20 mouse cellular contexts compared by ENCODE assay signal in genomic region chr3:146414555-146414954, GRCm38 (mm10). TPM values are rescaled to one million over a fixed set of nuclear protein-coding genes. Genes with fewer than 3 reads are reported as not detected.
DNase-seq lines count a peak whose midpoint lies in the region; ATAC-seq and TF ChIP-seq lines count a peak whose summit lies in the region.
"Had no signal": no experiment of that assay in that cellular context is flagged by ENCODE, and none has a peak within 500 bp of the region (broad histone marks: within the 10 kb centered on the region; RNA-seq: fewer than 3 reads in every experiment).

No protein-coding gene starts in this region.

- peaks cover 19% of the 10 kb centered on the region for H3K4me1 ChIP-seq in heart, embryonic 11.5 days (ENCODE audit: control insufficient read depth, insufficient read depth, low read length)
- H3K4me1 ChIP-seq in kidney, embryonic 14.5 days (ENCODE audit: control insufficient read depth, insufficient read depth, low read length): no peaks in the 10 kb centered on the region
- H3K4me1 ChIP-seq in intestine, postnatal 0 days (replicated peaks; ENCODE audit: control insufficient read depth, insufficient read depth, low read length): peaks cover 9% of the 10 kb centered on the region; the same call in 1 of the 2 replicates
- H3K4me1 ChIP-seq in kidney, postnatal 0 days (replicated peaks; ENCODE audit: insufficient read depth, low read length): no peaks in the 10 kb centered on the region
- H3K4me1 ChIP-seq in lung, adult 2 months (ENCODE audit: control insufficient read depth, insufficient read depth, low read length): peaks cover 4% of the 10 kb centered on the region; the same call in 1 of the 2 replicates
- H3K4me1 ChIP-seq: neural tube, embryonic 12.5 days had no signal

- no peak for TF ChIP-seq POLR2A in lung, adult 2 months (IDR thresholded peaks at IDR 0.05; ENCODE audit: borderline replicate concordance, extremely low read depth, low read depth, low read length)

- H3K27ac ChIP-seq in heart, embryonic 11.5 days (ENCODE audit: low read depth, low read length): 0 out of 2 replicates have a peak overlapping the region, but pooled peaks have one; percentile 1
- H3K27ac ChIP-seq in kidney, embryonic 14.5 days (ENCODE audit: low read depth, low read length): no peak overlapping the region
- H3K27ac ChIP-seq in intestine, postnatal 0 days (ENCODE audit: low read depth, low read length): peak overlapping the region; percentile 57; the same call in 1 of the 2 replicates
- H3K27ac ChIP-seq in kidney, postnatal 0 days: peak overlapping the region; percentile 31; the same call in 1 of the 2 replicates
- H3K27ac ChIP-seq: limb, embryonic 13.5 days; liver, embryonic 14.5 days; lung, embryonic 15.5 days; neural tube, embryonic 12.5 days had no signal

- ATAC-seq in heart, embryonic 11.5 days (replicated peaks; ENCODE audit: insufficient number of reproducible peaks, low FRiP score, low TSS enrichment): no peak
- no peak for ATAC-seq in kidney, embryonic 14.5 days (ENCODE audit: low FRiP score, low TSS enrichment)
- ATAC-seq in intestine, postnatal 0 days: 0 out of 2 replicates have a peak, but pooled peaks have one; percentile 16
- ATAC-seq in kidney, postnatal 0 days (replicated peaks; ENCODE audit: low FRiP score, low read depth): peak; percentile 58
- ATAC-seq: forebrain, embryonic 14.5 days had no signal

- DNase-seq in heart, postnatal 4 days: no peak
- DNase-seq in kidney, adult 8-10 months: peak; percentile 50 to 55
- DNase-seq in kidney, postnatal 0 days (ENCODE audit: low spot score): no peak
- no peak for DNase-seq in testis, postnatal 10 days (ENCODE audit: low spot score)
- DNase-seq in lung, adult 2 months: no peak
- DNase-seq: adrenal gland, postnatal 14 days; layer of hippocampus, postnatal 36 days; lung, postnatal 36 days; midbrain, embryonic 14.5 days; right cerebral cortex, postnatal 25 days; thymus, postnatal 14 days had no signal

- H3K9ac ChIP-seq in heart, embryonic 11.5 days (ENCODE audit: low read depth, low read length): peak overlapping the region; percentile 34; the same call in 1 of the 2 replicates
- H3K9ac ChIP-seq in kidney, embryonic 14.5 days (ENCODE audit: low read depth, low read length): no peak overlapping the region
- H3K9ac ChIP-seq in intestine, postnatal 0 days (ENCODE audit: low read depth, low read length): no peak overlapping the region
- H3K9ac ChIP-seq in kidney, postnatal 0 days (ENCODE audit: low read depth, low read length): no peak overlapping the region
- H3K9ac ChIP-seq: limb, embryonic 13.5 days; liver, embryonic 14.5 days; lung, embryonic 15.5 days; neural tube, embryonic 12.5 days had no signal

- 88% methylated on average over 12 of the region's 12 CpGs for WGBS in heart, embryonic 11.5 days (ENCODE audit: insufficient replicate concordance)
- WGBS in kidney, embryonic 14.5 days: 91% methylated on average over 12 of the region's 12 CpGs
- 74% methylated on average over 12 of the region's 12 CpGs for WGBS in intestine, postnatal 0 days
- WGBS in kidney, postnatal 0 days: 81% methylated on average over 12 of the region's 12 CpGs
- WGBS in lung, adult 2 months: 92% methylated on average over 12 of the region's 12 CpGs

- TF ChIP-seq CTCF in intestine, postnatal 0 days (IDR thresholded peaks at IDR 0.05; ENCODE audit: low read depth): no peak
- TF ChIP-seq CTCF in kidney, postnatal 0 days (IDR thresholded peaks at IDR 0.05; ENCODE audit: low read depth): no peak
- no peak for TF ChIP-seq CTCF in lung, adult 2 months (IDR thresholded peaks at IDR 0.05; ENCODE audit: insufficient read depth, low read length)

- no peak overlapping the region for H3K4me3 ChIP-seq in heart, embryonic 11.5 days (ENCODE audit: low read depth, low read length)
- H3K4me3 ChIP-seq in kidney, embryonic 14.5 days (ENCODE audit: low read length): no peak overlapping the region
- no peak overlapping the region for H3K4me3 ChIP-seq in intestine, postnatal 0 days (ENCODE audit: low read depth, low read length)
- H3K4me3 ChIP-seq in kidney, postnatal 0 days (replicated peaks; ENCODE audit: low read depth, low read length): no peak overlapping the region
- H3K4me3 ChIP-seq in lung, adult 2 months (replicated peaks; ENCODE audit: extremely low read depth, low read depth, low read length): no peak overlapping the region
- H3K4me3 ChIP-seq: limb, embryonic 13.5 days; lung, embryonic 15.5 days; megakaryocyte, embryonic 14.5 days; neural tube, embryonic 12.5 days had no signal

- no peaks in the 10 kb centered on the region for H3K27me3 ChIP-seq in heart, embryonic 11.5 days (ENCODE audit: control insufficient read depth, insufficient read depth, low read length)
- H3K27me3 ChIP-seq in kidney, embryonic 14.5 days (ENCODE audit: control insufficient read depth, insufficient read depth, low read length): no peaks in the 10 kb centered on the region
- no peaks in the 10 kb centered on the region for H3K27me3 ChIP-seq in intestine, postnatal 0 days (replicated peaks; ENCODE audit: control insufficient read depth, insufficient read depth, low read length)
- H3K27me3 ChIP-seq in kidney, postnatal 0 days (ENCODE audit: insufficient read depth, low read length): no peaks in the 10 kb centered on the region
- H3K27me3 ChIP-seq: limb, embryonic 13.5 days; lung, embryonic 15.5 days; megakaryocyte, embryonic 14.5 days; neural tube, embryonic 12.5 days had no signal

- no peaks in the 10 kb centered on the region for H3K9me3 ChIP-seq in heart, embryonic 11.5 days (replicated peaks; ENCODE audit: control insufficient read depth, low read length)
- no peaks in the 10 kb centered on the region for H3K9me3 ChIP-seq in kidney, embryonic 14.5 days (ENCODE audit: control insufficient read depth, low read length)
- H3K9me3 ChIP-seq in intestine, postnatal 0 days (ENCODE audit: control insufficient read depth): no peaks in the 10 kb centered on the region
- H3K9me3 ChIP-seq in kidney, postnatal 0 days (replicated peaks; ENCODE audit: low read length): no peaks in the 10 kb centered on the region
- H3K9me3 ChIP-seq: limb, embryonic 13.5 days; lung, embryonic 15.5 days; neural tube, embryonic 12.5 days had no signal

- H3K36me3 ChIP-seq in heart, embryonic 11.5 days (ENCODE audit: control insufficient read depth, insufficient read depth, low read length): no peaks in the 10 kb centered on the region
- H3K36me3 ChIP-seq in kidney, embryonic 14.5 days (ENCODE audit: control insufficient read depth, insufficient read depth, low read length): peaks cover 16% of the 10 kb centered on the region; the same call in 1 of the 2 replicates
- peaks cover 17% of the 10 kb centered on the region; the same call in 1 of the 2 replicates for H3K36me3 ChIP-seq in intestine, postnatal 0 days (ENCODE audit: control insufficient read depth, insufficient read depth)
- 0 out of 2 replicates have a peak, but pooled peaks cover 9% of the 10 kb centered on the region for H3K36me3 ChIP-seq in kidney, postnatal 0 days (ENCODE audit: insufficient read depth, low read length)

- H3K4me2 ChIP-seq in heart, embryonic 11.5 days: no peak overlapping the region
- H3K4me2 ChIP-seq in kidney, embryonic 14.5 days (replicated peaks; ENCODE audit: low read depth, low read length): no peak overlapping the region
- H3K4me2 ChIP-seq in intestine, postnatal 0 days (replicated peaks; ENCODE audit: low read depth): 0 out of 2 replicates have a peak overlapping the region, but pooled peaks have one; percentile 9
- no peak overlapping the region for H3K4me2 ChIP-seq in kidney, postnatal 0 days (ENCODE audit: low read length)
- H3K4me2 ChIP-seq: limb, embryonic 13.5 days; lung, embryonic 15.5 days; neural tube, embryonic 12.5 days had no signal

RNA-seq across cellular contexts. Expression of gene Ssx2ip, which starts 10.1 kb away (rescaled TPM):
- polyA plus RNA-seq in heart, embryonic 11.5 days (2014; fragmentation: Nextera tagmentation; extraction: Ambion mirVana): 29.7 and 32.1 TPM in 2 replicates
- total RNA-seq in heart, postnatal 4 days (2021): 10 to 100 TPM; 18.6 to 21.0 TPM
- 14.7 and 25.8 TPM in 2 replicates for polyA plus RNA-seq in kidney, embryonic 14.5 days (2014; fragmentation: Nextera tagmentation; extraction: Ambion mirVana)
- polyA plus RNA-seq in intestine, postnatal 0 days (2015; fragmentation: Nextera tagmentation; extraction: Ambion mirVana): 31.1 TPM in 2 replicates
- 20.0 and 20.5 TPM in 2 replicates for polyA plus RNA-seq in kidney, postnatal 0 days (2015; fragmentation: Nextera tagmentation; extraction: Ambion mirVana)
- 5.9 and 7.2 TPM in 2 replicates for polyA plus RNA-seq in lung, adult 2 months (2012; rRNA removed)

RNA-seq across cellular contexts. Expression of gene Ctbs, which starts 35.0 kb away (rescaled TPM):
- polyA plus RNA-seq in heart, embryonic 11.5 days (2014; fragmentation: Nextera tagmentation; extraction: Ambion mirVana): 10.8 and 12.5 TPM in 2 replicates
- total RNA-seq in heart, postnatal 4 days (2021): 1 to 10 TPM; 5.5 to 5.7 TPM
- polyA plus RNA-seq in kidney, embryonic 14.5 days (2014; fragmentation: Nextera tagmentation; extraction: Ambion mirVana): 8.9 and 12.9 TPM in 2 replicates
- polyA plus RNA-seq in intestine, postnatal 0 days (2015; fragmentation: Nextera tagmentation; extraction: Ambion mirVana): 8.1 and 8.3 TPM in 2 replicates
- 17.8 and 19.0 TPM in 2 replicates for polyA plus RNA-seq in kidney, postnatal 0 days (2015; fragmentation: Nextera tagmentation; extraction: Ambion mirVana)
- 4.9 and 5.6 TPM in 2 replicates for polyA plus RNA-seq in lung, adult 2 months (2012; rRNA removed)

Comparison
In these comparisons a context has a peak if more than half of its experiments do, and no peak if none do; other contexts are left out.
1. ATAC-seq: peak in intestine, postnatal 0 days (single experiment) and kidney, postnatal 0 days (single experiment); none in heart, embryonic 11.5 days (single experiment) and kidney, embryonic 14.5 days (single experiment).
2. DNase-seq: peak in kidney, adult 8-10 months (2 of 2); none in heart, postnatal 4 days (single experiment), kidney, postnatal 0 days (single experiment), testis, postnatal 10 days (single experiment) and lung, adult 2 months (single experiment).